Mouse (Mus musculus): ENCODE measurements around the gene Nmt1. TPM values are rescaled to one million over a fixed set of nuclear protein-coding genes. Genes with fewer than 3 reads are reported as not detected.

Nmt1 gene
- total RNA-seq, 2 experiments from 2014 or later: 44.9 to 54.1 TPM

Other genes with a start within 250 kb of the Nmt1 start
- gene Gjc1, start 208.5 kb upstream of the Nmt1 start, total RNA-seq (2014; fragmentation: Nextera tagmentation): not detected in 2 replicates
- gene Gjc1, start 208.5 kb upstream of the Nmt1 start, total RNA-seq (2017): not detected in 2 replicates
- not detected in 2 replicates for gene Higd1b, start 192.3 kb upstream of the Nmt1 start, total RNA-seq (2014; fragmentation: Nextera tagmentation)
- not detected in 2 replicates for gene Higd1b, start 192.3 kb upstream of the Nmt1 start, total RNA-seq (2017)
- gene Eftud2, start 147.2 kb upstream of the Nmt1 start, total RNA-seq (2014; fragmentation: Nextera tagmentation): 158 and 236 TPM in 2 replicates
- gene Eftud2, start 147.2 kb upstream of the Nmt1 start, total RNA-seq (2017): 175 and 193 TPM in 2 replicates
- not detected in 2 replicates for gene Ccdc103, start 147.0 kb upstream of the Nmt1 start, total RNA-seq (2014; fragmentation: Nextera tagmentation)
- not detected in 2 replicates for gene Ccdc103, start 147.0 kb upstream of the Nmt1 start, total RNA-seq (2017)
- gene Fam187a, start 143.0 kb upstream of the Nmt1 start, total RNA-seq (2014; fragmentation: Nextera tagmentation): not detected in 2 replicates
- not detected in 2 replicates for gene Fam187a, start 143.0 kb upstream of the Nmt1 start, total RNA-seq (2017)
- not detected in 2 replicates for gene Gfap, start 127.3 kb upstream of the Nmt1 start, total RNA-seq (2014; fragmentation: Nextera tagmentation)
- not detected in 2 replicates for gene Gfap, start 127.3 kb upstream of the Nmt1 start, total RNA-seq (2017)
- gene Kif18b, start 103.1 kb upstream of the Nmt1 start, total RNA-seq (2014; fragmentation: Nextera tagmentation): 4.9 and 11.6 TPM in 2 replicates
- 19.9 and 22.6 TPM in 2 replicates for gene Kif18b, start 103.1 kb upstream of the Nmt1 start, total RNA-seq (2017)
- not detected in 2 replicates for gene C1ql1, start 81.5 kb upstream of the Nmt1 start, total RNA-seq (2014; fragmentation: Nextera tagmentation)
- not detected in 2 replicates for gene C1ql1, start 81.5 kb upstream of the Nmt1 start, total RNA-seq (2017)
- gene Dcakd, start 143 bp downstream of the Nmt1 start, total RNA-seq (2014; fragmentation: Nextera tagmentation): 30.5 and 40.9 TPM in 2 replicates
- 14.3 and 17.0 TPM in 2 replicates for gene Dcakd, start 143 bp downstream of the Nmt1 start, total RNA-seq (2017)
- gene Plcd3, start 73.5 kb downstream of the Nmt1 start, total RNA-seq (2014; fragmentation: Nextera tagmentation): 0.41 TPM in 1 of 2 replicates, not detected in the other
- gene Plcd3, start 73.5 kb downstream of the Nmt1 start, total RNA-seq (2017): 3.2 TPM in 1 of 2 replicates, not detected in the other
- 4.8 and 9.6 TPM in 2 replicates for gene Acbd4, start 73.5 kb downstream of the Nmt1 start, total RNA-seq (2014; fragmentation: Nextera tagmentation)
- 5.8 and 10.7 TPM in 2 replicates for gene Acbd4, start 73.5 kb downstream of the Nmt1 start, total RNA-seq (2017)
- 9.7 and 13.5 TPM in 2 replicates for gene Hexim1, start 88.0 kb downstream of the Nmt1 start, total RNA-seq (2014; fragmentation: Nextera tagmentation)
- 28.7 and 31.0 TPM in 2 replicates for gene Hexim1, start 88.0 kb downstream of the Nmt1 start, total RNA-seq (2017)
- gene Hexim2, start 104.2 kb downstream of the Nmt1 start, total RNA-seq (2014; fragmentation: Nextera tagmentation): 2.6 and 6.4 TPM in 2 replicates
- 1.3 and 3.4 TPM in 2 replicates for gene Hexim2, start 104.2 kb downstream of the Nmt1 start, total RNA-seq (2017)
- 58.4 and 94.0 TPM in 2 replicates for gene Fmnl1, start 142.9 kb downstream of the Nmt1 start, total RNA-seq (2014; fragmentation: Nextera tagmentation)
- 21.3 and 31.0 TPM in 2 replicates for gene Fmnl1, start 142.9 kb downstream of the Nmt1 start, total RNA-seq (2017)
- gene 1700023F06Rik, start 180.4 kb downstream of the Nmt1 start, total RNA-seq (2014; fragmentation: Nextera tagmentation): not detected in 2 replicates
- gene 1700023F06Rik, start 180.4 kb downstream of the Nmt1 start, total RNA-seq (2017): not detected in 2 replicates
- 1.4 TPM in 1 of 2 replicates, not detected in the other for gene Spata32, start 190.2 kb downstream of the Nmt1 start, total RNA-seq (2014; fragmentation: Nextera tagmentation)
- not detected in 2 replicates for gene Spata32, start 190.2 kb downstream of the Nmt1 start, total RNA-seq (2017)
- gene Map3k14, start 239.3 kb downstream of the Nmt1 start, total RNA-seq (2014; fragmentation: Nextera tagmentation): 10.9 and 16.7 TPM in 2 replicates
- gene Map3k14, start 239.3 kb downstream of the Nmt1 start, total RNA-seq (2017): 5.2 and 9.6 TPM in 2 replicates

All from granulocyte monocyte progenitor cell, adult 5-6 weeks (primary cell).